Mouse (Mus musculus) C2C12 (cell line): ENCODE measurements around the gene Tmem253. TPM values are rescaled to one million over a fixed set of nuclear protein-coding genes. Genes with fewer than 3 reads are reported as not detected.

ENCODE experiments used
- H3K27me3 ChIP-seq: one replicate; pipeline ENCODE4 v1.6.1; 2011; ENCODE audit not compliant: control insufficient read depth, insufficient read depth, insufficient read length
- H3K36me3 ChIP-seq: one replicate; pipeline ENCODE4 v1.6.1; 2011; ENCODE audit not compliant: control insufficient read depth, insufficient read depth
- H3K4me3 ChIP-seq: one replicate; pipeline ENCODE4 v1.5.1; 2011; ENCODE audit warnings: mild to moderate bottlenecking, control low read depth; ENCODE audit not compliant: poor library complexity, insufficient read depth, severe bottlenecking
- H3K79me2 ChIP-seq: one replicate; pipeline ENCODE4 v1.6.1; 2011; ENCODE audit not compliant: control insufficient read depth, insufficient read depth
- H3K79me3 ChIP-seq: one replicate; pipeline ENCODE4 v1.6.1; 2011; ENCODE audit warnings: low read depth, control low read depth
- H3ac ChIP-seq: one replicate; pipeline ENCODE3; 2011; ENCODE audit warnings: low read depth; ENCODE audit not compliant: control insufficient read depth, insufficient read length
- CEBPB ChIP-seq: IDR thresholded peaks from one replicate; pipeline ENCODE4 v1.6.1; 2011; ENCODE audit warnings: low read depth, mild to moderate bottlenecking, control low read depth, moderate library complexity
- CTCF ChIP-seq: IDR thresholded peaks from one replicate; pipeline ENCODE4 v1.5.1; 2011; ENCODE audit not compliant: control insufficient read depth, insufficient read depth, insufficient read length
- FOSL1 ChIP-seq: IDR thresholded peaks from one replicate; pipeline ENCODE4 v1.8.0; 2011; ENCODE audit warnings: mild to moderate bottlenecking, low read length; ENCODE audit not compliant: poor library complexity, insufficient read depth, severe bottlenecking
- MAX ChIP-seq: IDR thresholded peaks from one replicate; pipeline ENCODE4 v1.6.1; 2011; ENCODE audit warnings: mild to moderate bottlenecking, control low read depth
- MYOD1 ChIP-seq: IDR thresholded peaks from one replicate; pipeline ENCODE4 v1.6.1; 2011; ENCODE audit warnings: low read depth; ENCODE audit not compliant: control insufficient read depth, insufficient read length
- MYOG ChIP-seq: IDR thresholded peaks from one replicate; pipeline ENCODE4 v1.6.1; 2011; ENCODE audit not compliant: control insufficient read depth, insufficient read length; ENCODE audit errors: extremely low read depth
- USF1 ChIP-seq: IDR thresholded peaks from one replicate; pipeline ENCODE4 v1.6.1; 2011; ENCODE audit warnings: low read depth, mild to moderate bottlenecking, control low read depth, moderate library complexity
- polyA plus RNA-seq: library from polyadenylated mRNA; unstranded; fragments of >200 nt; fragmentation: generic; extraction: Trizol; gene quantifications from one replicate; pipeline ENCODE4 v1.2.1, GENCODE M21; 2012; ENCODE audit warnings: missing spikeins

The Tmem253 gene
- polyA plus RNA-seq, 1 experiment = 0.46 TPM

DNA sequence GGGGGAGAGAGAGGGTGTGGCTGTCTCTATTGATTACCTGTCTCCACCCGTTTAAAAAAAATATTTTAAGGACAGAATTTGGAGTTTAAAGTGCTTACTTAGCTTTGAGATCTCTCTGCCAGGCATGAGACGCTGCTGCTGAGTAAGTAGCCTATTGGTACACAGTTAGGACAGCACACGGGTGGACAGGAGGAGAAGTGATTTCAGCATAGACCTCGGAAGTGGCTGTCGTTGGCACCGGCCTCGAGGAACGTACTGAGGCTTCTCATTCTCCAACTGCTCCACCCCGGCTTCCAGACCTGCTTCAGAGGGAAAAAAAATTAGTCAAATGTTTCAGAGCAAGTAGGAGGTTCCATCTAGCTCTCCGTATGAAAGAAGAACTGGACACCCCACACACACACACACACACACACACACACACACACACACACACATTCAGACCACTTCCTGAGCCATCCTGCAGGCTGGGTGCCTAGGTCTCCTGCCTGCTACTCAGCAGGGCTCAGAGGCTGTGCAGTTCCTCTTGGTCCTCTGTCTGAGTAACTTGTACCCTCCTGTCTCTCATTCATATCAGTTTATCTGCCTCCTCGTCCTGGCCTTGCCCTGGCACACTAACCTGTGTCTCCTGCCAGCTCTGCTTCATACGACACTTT lies 20.1 kb upstream of the Tmem253 start:
- Histone ChIP-seq H3K79me3 (no peaks in the 10 kb centered on the region), H3K36me3 (peaks cover 76% of the 10 kb centered on the region), H3K79me2 (no peaks in the 10 kb centered on the region), H3K4me3 (no peak overlapping the region), H3K27me3 (no peaks in the 10 kb centered on the region), H3ac (no peak overlapping the region)
- TF ChIP-seq MYOD1 (no peak), MAX (no peak), USF1 (no peak), CEBPB (no peak), FOSL1 (no peak), CTCF (no peak), MYOG (no peak)

DNA sequence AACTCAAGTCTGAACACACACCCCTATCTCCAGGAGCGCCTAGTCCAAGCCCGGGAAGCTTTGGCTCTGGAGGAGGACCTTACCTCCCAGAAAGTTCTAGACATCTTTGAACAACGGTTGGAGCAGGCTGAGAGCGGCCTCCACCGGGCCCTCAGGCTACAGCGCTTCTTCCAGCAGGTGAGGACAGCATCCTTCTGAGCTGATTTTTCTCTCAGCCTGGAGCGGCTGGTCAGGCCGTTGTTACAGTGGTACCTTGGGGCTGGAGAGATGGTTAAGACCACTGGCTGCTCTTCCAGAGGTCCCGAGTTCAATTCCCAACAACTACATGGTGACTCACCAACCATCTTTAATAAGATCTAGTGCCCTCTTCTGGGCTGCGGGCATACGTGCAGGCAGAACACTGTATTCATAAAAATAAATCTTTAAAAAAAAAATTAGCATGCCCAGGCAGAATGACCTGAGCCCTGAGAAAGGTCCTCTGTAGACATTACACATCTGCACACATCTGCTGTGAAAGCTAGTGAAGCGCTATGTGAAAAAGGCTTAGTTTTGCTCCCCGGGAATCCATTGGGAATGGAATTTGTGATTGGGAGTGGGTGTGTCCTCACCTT lies 19.1 kb upstream of the Tmem253 start:
- Histone ChIP-seq H3K27me3 (no peaks in the 10 kb centered on the region), H3K79me3 (no peaks in the 10 kb centered on the region), H3K79me2 (no peaks in the 10 kb centered on the region), H3K4me3 (no peak overlapping the region), H3ac (no peak overlapping the region), H3K36me3 (peaks cover 72% of the 10 kb centered on the region)
- no peak for TF ChIP-seq MAX
- no peak for TF ChIP-seq CEBPB
- TF ChIP-seq USF1 = no peak
- TF ChIP-seq FOSL1 = no peak
- TF ChIP-seq MYOD1 = no peak

DNA sequence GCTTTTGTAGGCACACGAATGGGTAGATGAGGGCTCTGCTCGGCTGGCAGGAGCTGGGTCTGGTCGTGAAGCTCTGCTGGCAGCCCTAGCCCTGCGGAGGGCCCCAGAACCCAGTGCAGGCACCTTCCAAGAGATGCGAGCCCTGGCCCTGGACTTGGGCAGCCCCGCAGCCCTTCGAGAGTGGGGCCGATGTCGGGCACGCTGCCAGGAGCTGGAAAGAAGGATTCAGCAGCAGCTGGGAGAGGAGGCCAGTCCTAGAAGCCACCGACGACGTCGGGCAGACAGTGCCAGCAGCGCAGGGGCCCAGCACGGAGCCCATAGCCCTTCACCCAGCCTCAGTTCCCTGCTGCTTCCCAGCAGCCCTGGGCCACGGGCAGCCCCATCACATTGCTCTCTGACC lies 18.6 kb upstream of the Tmem253 start:
- Histone ChIP-seq H3K79me3 (no peaks in the 10 kb centered on the region), H3K36me3 (peaks cover 70% of the 10 kb centered on the region), H3K4me3 (no peak overlapping the region), H3K27me3 (no peaks in the 10 kb centered on the region), H3ac (no peak overlapping the region), H3K79me2 (no peaks in the 10 kb centered on the region)
- no peak for TF ChIP-seq MYOD1
- no peak for TF ChIP-seq FOSL1
- no peak for TF ChIP-seq MAX
- TF ChIP-seq USF1 = no peak
- no peak for TF ChIP-seq CEBPB
- no peak for TF ChIP-seq CTCF
- TF ChIP-seq MYOG = no peak

- Histone ChIP-seq H3K79me2 (no peaks in the 10 kb centered on the region), H3ac (no peak overlapping the region), H3K79me3 (no peaks in the 10 kb centered on the region), H3K36me3 (peaks cover 72% of the 10 kb centered on the region), H3K4me3 (no peak overlapping the region), H3K27me3 (no peaks in the 10 kb centered on the region)
- no peak for TF ChIP-seq USF1
These were observed 18.0 kb upstream of the Tmem253 start for GRCm38 (mm10) chr14:51997483-51997882.

GRCm38 (mm10) chr14:52003981-52004495 lies 11.4 kb upstream of the Tmem253 start:
- H3ac ChIP-seq = no peak overlapping the region
- H3K36me3 ChIP-seq = peaks cover 68% of the 10 kb centered on the region
- H3K79me2 ChIP-seq = no peaks in the 10 kb centered on the region
- H3K27me3 ChIP-seq = no peaks in the 10 kb centered on the region
- no peak overlapping the region for H3K4me3 ChIP-seq
- TF ChIP-seq USF1 = no peak
- no peak for TF ChIP-seq MAX
- no peak for TF ChIP-seq FOSL1
- TF ChIP-seq MYOG = no peak
- no peak for TF ChIP-seq CTCF
- TF ChIP-seq CEBPB = no peak
- TF ChIP-seq MYOD1 = no peak
- no peaks in the 10 kb centered on the region for H3K79me3 ChIP-seq

DNA sequence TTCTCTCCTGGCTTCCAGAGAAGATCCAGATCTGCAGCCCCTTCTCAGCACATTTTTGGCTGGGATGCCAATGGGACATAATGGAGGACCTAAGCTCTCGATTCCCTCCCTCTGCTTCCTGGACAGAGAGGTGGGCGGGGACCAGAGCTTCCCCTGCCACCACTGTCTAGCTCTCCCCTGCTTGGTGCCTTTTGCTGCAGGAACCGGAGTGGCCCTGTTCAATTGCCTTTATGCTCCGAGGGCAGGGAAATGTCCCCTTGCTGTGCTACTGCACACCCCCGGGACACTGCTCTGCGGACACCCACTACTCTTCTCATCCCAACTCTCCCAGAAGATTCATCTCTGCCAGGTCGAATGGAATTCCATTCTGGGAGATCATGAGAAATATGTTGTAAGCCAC lies 10.3 kb upstream of the Tmem253 start:
- Histone ChIP-seq H3ac (no peak overlapping the region), H3K79me3 (no peaks in the 10 kb centered on the region), H3K27me3 (no peaks in the 10 kb centered on the region), H3K4me3 (no peak overlapping the region), H3K79me2 (no peaks in the 10 kb centered on the region), H3K36me3 (peaks cover 60% of the 10 kb centered on the region)
- TF ChIP-seq MAX = no peak
- no peak for TF ChIP-seq CTCF
- TF ChIP-seq USF1 = no peak
- no peak for TF ChIP-seq CEBPB
- TF ChIP-seq MYOG = no peak
- no peak for TF ChIP-seq FOSL1
- no peak for TF ChIP-seq MYOD1
